Mouse (Mus musculus): ENCODE measurements around the gene Foxa2.

GRCm38 (mm10) chr2:148045937-148046798 is 601 bp downstream of the Foxa2 start:
- TF ChIP-seq CTCF (IDR thresholded peaks at IDR 0.05; ENCODE audit: low read depth, low read length) (no peak), POLR2A (IDR thresholded peaks at IDR 0.05; ENCODE audit: insufficient read depth, low read length) (no peak)
